Mouse (Mus musculus): Measurements from ENCODE around the gene Tmem204. TPM values are rescaled to one million over a fixed set of nuclear protein-coding genes. Genes with fewer than 3 reads are reported as not detected.

The Tmem204 gene
- polyA plus RNA-seq, 1 experiment from 2014 or later = 108 TPM

DNA sequence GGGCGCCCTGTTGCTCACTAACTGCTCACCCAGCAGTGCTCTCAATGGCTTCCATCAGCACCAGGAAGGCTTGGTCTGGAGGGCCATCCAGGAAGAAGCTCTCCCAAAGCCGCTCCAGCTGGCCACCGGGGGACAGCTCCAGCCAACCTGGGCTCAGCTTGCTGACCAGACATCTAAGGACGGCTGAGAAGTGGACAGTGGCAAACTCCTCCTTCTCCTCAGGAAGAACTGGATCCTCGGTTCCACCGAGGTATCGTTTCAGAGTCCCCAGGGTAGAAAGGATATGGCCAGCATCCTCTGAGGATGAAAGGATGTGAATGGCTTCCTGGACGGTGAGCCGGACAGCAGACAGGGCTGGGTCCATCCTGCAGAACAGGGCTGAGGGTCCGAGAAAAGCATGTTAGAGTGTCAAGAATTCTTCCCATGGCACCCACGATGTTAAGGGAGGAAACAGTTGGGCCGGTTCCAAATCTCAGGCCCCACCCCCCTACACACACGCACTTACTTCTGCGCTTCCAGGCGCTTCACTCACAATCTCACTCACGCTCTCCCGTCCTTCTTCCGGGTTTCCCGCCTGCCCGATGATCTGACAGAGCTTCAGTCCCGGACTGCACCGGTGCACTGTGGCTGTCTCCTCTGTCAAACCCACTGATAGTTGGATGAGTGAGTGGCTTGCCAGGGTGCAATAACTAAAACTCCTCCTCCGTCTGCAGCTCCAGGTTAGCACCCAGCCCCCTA lies 31.7 kb upstream of the Tmem204 start:
- Histone ChIP-seq H3K4me2 (ENCODE audit: low read depth, low read length) (peak overlapping the region; percentile 94), H3K4me1 (replicated peaks; ENCODE audit: control insufficient read depth, insufficient read depth, low read length) (peaks cover 17% of the 10 kb centered on the region), H3K27me3 (ENCODE audit: control insufficient read depth, insufficient read depth, low read depth, low read length) (no peaks in the 10 kb centered on the region; the same call in 1 of the 2 replicates), H3K27ac (ENCODE audit: low read length) (peak overlapping the region; percentile 94), H3K4me3 (ENCODE audit: low read length) (peak overlapping the region; percentile 73), H3K9me3 (ENCODE audit: control insufficient read depth, low read length) (no peaks in the 10 kb centered on the region), H3K9ac (ENCODE audit: low read length) (peak overlapping the region; percentile 83), H3K36me3 (ENCODE audit: control insufficient read depth, insufficient read depth, low read length) (0 out of 2 replicates have a peak, but pooled peaks cover 8% of the 10 kb centered on the region)
- ATAC-seq (ENCODE audit: low read depth) = peak; percentile 60
- 7% methylated on average over 23 of the region's 23 CpGs for whole genome bisulfite sequencing

DNA sequence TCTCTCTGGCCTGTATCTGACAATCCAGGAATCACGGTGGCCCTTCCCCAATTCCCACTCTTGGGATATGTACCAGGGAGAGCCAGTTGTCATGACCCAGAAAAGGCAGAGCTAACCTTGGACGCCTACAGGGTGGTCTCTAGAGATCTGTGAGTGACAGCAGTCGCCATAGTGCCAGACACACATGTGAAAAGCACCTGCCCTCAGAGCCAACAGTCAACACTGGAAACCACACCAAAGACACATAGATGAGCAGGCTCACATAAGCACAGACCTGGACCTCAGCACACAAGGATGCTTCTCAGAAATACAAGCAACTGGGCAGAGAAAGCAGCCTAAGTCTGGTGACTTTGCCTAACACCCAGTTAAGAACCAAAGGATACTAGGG lies 29.0 kb upstream of the Tmem204 start:
- H3K9me3 ChIP-seq (ENCODE audit: control insufficient read depth, low read length) = no peaks in the 10 kb centered on the region
- peak overlapping the region; percentile 1; the same call in 1 of the 2 replicates for H3K9ac ChIP-seq (ENCODE audit: low read length)
- no peaks in the 10 kb centered on the region for H3K27me3 ChIP-seq (ENCODE audit: control insufficient read depth, insufficient read depth, low read depth, low read length)
- peak overlapping the region; percentile 35 for H3K27ac ChIP-seq (ENCODE audit: low read length)
- H3K4me3 ChIP-seq (ENCODE audit: low read length) = no peak overlapping the region
- no peak for ATAC-seq (ENCODE audit: low read depth)
- H3K4me2 ChIP-seq (ENCODE audit: low read depth, low read length) = no peak overlapping the region
- WGBS = 58% methylated on average over 3 of the region's 3 CpGs
- peaks cover 17% of the 10 kb centered on the region for H3K4me1 ChIP-seq (replicated peaks; ENCODE audit: control insufficient read depth, insufficient read depth, low read length)
- peaks cover 18% of the 10 kb centered on the region for H3K36me3 ChIP-seq (ENCODE audit: control insufficient read depth, insufficient read depth, low read length)

DNA sequence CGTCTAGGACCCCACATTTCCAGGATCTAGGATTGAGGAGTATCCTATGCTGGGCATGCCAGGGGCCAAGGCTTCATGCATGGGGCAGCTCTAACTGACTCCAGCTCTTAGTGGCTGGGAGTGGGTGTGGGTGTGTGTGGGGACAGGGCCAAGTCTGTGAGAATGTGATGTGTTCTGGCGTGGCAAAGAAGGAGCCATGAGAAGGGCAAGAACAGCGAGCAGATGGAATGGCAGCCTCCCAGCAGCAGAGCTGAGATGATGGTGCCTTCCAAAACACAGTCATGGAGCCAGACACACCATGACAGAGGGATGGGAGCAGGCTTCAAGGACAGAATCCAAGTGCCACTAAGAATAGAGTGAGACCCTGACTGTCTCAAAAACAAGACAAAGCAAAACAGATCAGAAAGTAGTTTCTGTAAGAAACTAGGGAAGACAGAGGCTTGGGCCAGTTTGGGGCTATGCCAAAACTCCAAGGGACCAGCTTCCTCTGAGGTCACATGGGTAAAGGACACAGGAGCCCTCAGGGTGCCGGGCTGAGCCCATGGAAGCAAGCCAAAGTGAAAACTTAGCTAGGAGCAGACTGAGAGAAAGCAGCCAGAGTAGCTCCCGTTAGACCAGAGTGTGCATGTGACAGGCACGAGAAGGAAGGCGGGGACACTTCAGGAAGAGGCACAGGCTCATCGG lies 28.5 kb upstream of the Tmem204 start:
- Histone ChIP-seq H3K9me3 (ENCODE audit: control insufficient read depth, low read length) (no peaks in the 10 kb centered on the region), H3K4me1 (replicated peaks; ENCODE audit: control insufficient read depth, insufficient read depth, low read length) (peaks cover 17% of the 10 kb centered on the region), H3K9ac (ENCODE audit: low read length) (peak overlapping the region; percentile 1; the same call in 1 of the 2 replicates), H3K4me3 (ENCODE audit: low read length) (no peak overlapping the region), H3K36me3 (ENCODE audit: control insufficient read depth, insufficient read depth, low read length) (peaks cover 21% of the 10 kb centered on the region), H3K4me2 (ENCODE audit: low read depth, low read length) (no peak overlapping the region), H3K27me3 (ENCODE audit: control insufficient read depth, insufficient read depth, low read depth, low read length) (no peaks in the 10 kb centered on the region), H3K27ac (ENCODE audit: low read length) (peak overlapping the region; percentile 35)
- ATAC-seq (ENCODE audit: low read depth) = peak; percentile 21; the same call in 1 of the 2 replicates
- 52% methylated on average over 8 of the region's 8 CpGs for WGBS

DNA sequence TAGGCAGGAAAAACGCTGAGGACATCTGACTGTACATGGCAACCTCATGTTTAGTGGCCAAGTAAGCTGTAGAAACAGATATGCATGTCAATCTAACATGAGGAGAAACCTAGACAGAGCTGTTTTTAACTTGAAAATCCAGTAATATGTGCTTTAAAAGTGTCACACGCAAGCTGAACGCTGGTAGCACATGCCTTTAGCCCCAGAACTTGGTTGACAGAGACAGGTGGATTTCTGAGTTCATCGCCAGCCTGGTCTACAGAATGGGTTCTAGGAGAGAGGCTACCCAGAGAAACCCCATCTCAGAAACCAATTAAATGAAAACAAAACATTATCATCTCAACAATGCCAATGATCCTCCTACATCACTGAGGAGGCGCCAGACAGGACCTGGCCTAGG lies 27.8 kb upstream of the Tmem204 start:
- ATAC-seq (ENCODE audit: low read depth) = no peak
- H3K9ac ChIP-seq (ENCODE audit: low read length) = no peak overlapping the region

DNA sequence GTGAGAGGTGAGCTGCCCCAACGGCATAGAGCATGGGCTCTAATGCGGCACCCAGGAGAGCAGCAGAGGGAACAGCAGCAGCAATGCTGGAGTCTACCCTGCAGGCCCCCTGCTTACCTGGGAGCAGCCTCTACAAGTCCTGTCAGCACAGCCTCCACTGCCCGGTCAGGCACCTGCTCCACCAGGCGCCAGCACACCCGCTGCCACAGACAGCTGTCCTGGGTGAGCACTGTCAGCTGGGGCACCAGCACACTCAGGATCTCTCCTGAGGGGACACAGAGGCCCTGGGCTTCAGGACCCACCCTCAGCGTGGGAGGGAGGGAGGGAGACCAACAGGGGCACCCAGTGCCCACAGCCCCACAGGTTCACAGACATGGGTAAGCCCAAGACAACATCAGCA lies 27.2 kb upstream of the Tmem204 start:
- Histone ChIP-seq H3K4me3 (ENCODE audit: low read length) (no peak overlapping the region), H3K9me3 (ENCODE audit: control insufficient read depth, low read length) (no peaks in the 10 kb centered on the region), H3K4me1 (replicated peaks; ENCODE audit: control insufficient read depth, insufficient read depth, low read length) (peaks cover 13% of the 10 kb centered on the region), H3K36me3 (ENCODE audit: control insufficient read depth, insufficient read depth, low read length) (peaks cover 30% of the 10 kb centered on the region), H3K9ac (ENCODE audit: low read length) (no peak overlapping the region), H3K27ac (ENCODE audit: low read length) (no peak overlapping the region), H3K27me3 (ENCODE audit: control insufficient read depth, insufficient read depth, low read depth, low read length) (no peaks in the 10 kb centered on the region), H3K4me2 (ENCODE audit: low read depth, low read length) (no peak overlapping the region)
- no peak for ATAC-seq (ENCODE audit: low read depth)
- WGBS = 95% methylated on average over 6 of the region's 6 CpGs

More for the DNA sequence above, 27.8 kb upstream of the Tmem204 start:
- Histone ChIP-seq H3K4me3 (ENCODE audit: low read length) (no peak overlapping the region), H3K4me1 (replicated peaks; ENCODE audit: control insufficient read depth, insufficient read depth, low read length) (peaks cover 15% of the 10 kb centered on the region), H3K36me3 (ENCODE audit: control insufficient read depth, insufficient read depth, low read length) (peaks cover 26% of the 10 kb centered on the region), H3K27ac (ENCODE audit: low read length) (0 out of 2 replicates have a peak overlapping the region, but pooled peaks have one; percentile 35), H3K27me3 (ENCODE audit: control insufficient read depth, insufficient read depth, low read depth, low read length) (no peaks in the 10 kb centered on the region), H3K9me3 (ENCODE audit: control insufficient read depth, low read length) (no peaks in the 10 kb centered on the region), H3K4me2 (ENCODE audit: low read depth, low read length) (no peak overlapping the region)
- 85% methylated on average over 5 of the region's 5 CpGs for WGBS

DNA sequence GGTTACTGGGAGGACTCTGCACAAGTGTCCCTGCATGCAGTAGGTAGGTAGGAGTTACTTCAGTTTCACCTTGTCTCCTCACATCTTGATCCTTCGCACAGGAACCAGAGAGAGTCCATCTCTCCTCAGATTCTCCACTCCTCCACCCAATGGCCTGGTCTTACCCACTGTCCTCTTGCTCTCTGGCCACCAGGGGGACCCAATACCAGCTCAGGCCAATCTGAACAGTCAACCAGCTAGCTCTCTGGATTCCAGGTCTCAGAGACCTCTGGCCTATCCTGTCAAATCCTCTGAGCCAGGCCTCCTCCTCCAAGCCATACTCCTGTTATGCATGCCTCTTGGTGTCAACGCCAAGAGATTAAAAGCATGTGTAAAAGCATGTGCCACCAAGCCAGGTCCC lies 26.2 kb upstream of the Tmem204 start:
- Histone ChIP-seq H3K9ac (ENCODE audit: low read length) (no peak overlapping the region), H3K27me3 (ENCODE audit: control insufficient read depth, insufficient read depth, low read depth, low read length) (no peaks in the 10 kb centered on the region), H3K27ac (ENCODE audit: low read length) (no peak overlapping the region), H3K4me1 (replicated peaks; ENCODE audit: control insufficient read depth, insufficient read depth, low read length) (peaks cover 8% of the 10 kb centered on the region), H3K9me3 (ENCODE audit: control insufficient read depth, low read length) (no peaks in the 10 kb centered on the region), H3K36me3 (ENCODE audit: control insufficient read depth, insufficient read depth, low read length) (peaks cover 38% of the 10 kb centered on the region), H3K4me2 (ENCODE audit: low read depth, low read length) (no peak overlapping the region), H3K4me3 (ENCODE audit: low read length) (no peak overlapping the region)
- 70% methylated on average over 2 of the region's 2 CpGs for WGBS
- no peak for ATAC-seq (ENCODE audit: low read depth)

DNA sequence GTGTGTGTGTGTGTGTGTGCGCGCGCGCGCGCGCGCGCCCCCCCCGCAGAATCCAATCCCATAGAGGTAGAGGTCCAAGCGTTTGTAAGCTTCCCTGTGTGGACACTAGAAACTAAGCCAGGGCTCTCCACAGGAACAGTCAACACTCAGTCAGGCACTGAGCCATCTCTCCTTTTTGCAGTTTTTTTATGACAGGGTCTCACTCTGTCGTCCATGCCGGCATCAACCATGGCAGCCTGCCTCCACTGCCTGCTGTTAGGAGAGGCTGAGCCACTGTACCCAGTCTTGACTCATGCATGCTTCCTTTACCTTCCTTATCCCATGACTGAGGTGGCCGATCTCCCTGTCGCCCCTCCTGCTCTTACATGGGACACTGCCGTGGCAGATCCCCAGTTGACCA lies 24.4 kb upstream of the Tmem204 start:
- H3K9me3 ChIP-seq (ENCODE audit: control insufficient read depth, low read length) = no peaks in the 10 kb centered on the region
- peaks cover 5% of the 10 kb centered on the region for H3K4me1 ChIP-seq (replicated peaks; ENCODE audit: control insufficient read depth, insufficient read depth, low read length)
- H3K27me3 ChIP-seq (ENCODE audit: control insufficient read depth, insufficient read depth, low read depth, low read length) = no peaks in the 10 kb centered on the region
- no peak overlapping the region for H3K27ac ChIP-seq (ENCODE audit: low read length)
- H3K4me3 ChIP-seq (ENCODE audit: low read length) = no peak overlapping the region
- no peak overlapping the region for H3K9ac ChIP-seq (ENCODE audit: low read length)
- H3K4me2 ChIP-seq (ENCODE audit: low read depth, low read length) = no peak overlapping the region
- ATAC-seq (ENCODE audit: low read depth) = no peak
- H3K36me3 ChIP-seq (ENCODE audit: control insufficient read depth, insufficient read depth, low read length) = peaks cover 47% of the 10 kb centered on the region
- 92% methylated on average over 5 of the region's 16 CpGs for WGBS

DNA sequence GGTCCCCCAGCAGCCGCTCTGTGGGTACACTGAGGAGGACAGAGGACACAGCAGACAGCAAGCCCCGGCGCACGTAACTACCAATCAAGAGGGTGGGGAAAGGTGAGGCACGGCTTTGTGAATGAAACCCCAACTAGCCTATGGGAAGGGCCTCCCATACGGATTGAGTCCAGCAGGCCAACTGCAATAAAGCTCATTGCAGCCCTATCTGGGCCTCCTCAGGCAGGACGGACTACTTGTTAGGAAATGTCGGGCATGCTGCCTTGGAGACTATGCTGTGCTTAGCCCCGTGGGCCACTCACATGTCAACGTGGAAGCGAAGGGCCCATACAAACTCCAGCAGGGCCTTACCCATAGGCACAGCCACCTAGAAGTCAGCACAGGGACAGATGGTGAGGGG lies 17.9 kb upstream of the Tmem204 start:
- no peak overlapping the region for H3K4me3 ChIP-seq (ENCODE audit: low read length)
- no peak overlapping the region for H3K9ac ChIP-seq (ENCODE audit: low read length)
- ATAC-seq (ENCODE audit: low read depth) = no peak
- no peak overlapping the region for H3K27ac ChIP-seq (ENCODE audit: low read length)
- 90% methylated on average over 11 of the region's 11 CpGs for WGBS
- H3K4me2 ChIP-seq (ENCODE audit: low read depth, low read length) = no peak overlapping the region
- H3K4me1 ChIP-seq (replicated peaks; ENCODE audit: control insufficient read depth, insufficient read depth, low read length) = no peaks in the 10 kb centered on the region
- H3K27me3 ChIP-seq (ENCODE audit: control insufficient read depth, insufficient read depth, low read depth, low read length) = no peaks in the 10 kb centered on the region
- no peaks in the 10 kb centered on the region for H3K9me3 ChIP-seq (ENCODE audit: control insufficient read depth, low read length)
- peaks cover 52% of the 10 kb centered on the region for H3K36me3 ChIP-seq (ENCODE audit: control insufficient read depth, insufficient read depth, low read length)

DNA sequence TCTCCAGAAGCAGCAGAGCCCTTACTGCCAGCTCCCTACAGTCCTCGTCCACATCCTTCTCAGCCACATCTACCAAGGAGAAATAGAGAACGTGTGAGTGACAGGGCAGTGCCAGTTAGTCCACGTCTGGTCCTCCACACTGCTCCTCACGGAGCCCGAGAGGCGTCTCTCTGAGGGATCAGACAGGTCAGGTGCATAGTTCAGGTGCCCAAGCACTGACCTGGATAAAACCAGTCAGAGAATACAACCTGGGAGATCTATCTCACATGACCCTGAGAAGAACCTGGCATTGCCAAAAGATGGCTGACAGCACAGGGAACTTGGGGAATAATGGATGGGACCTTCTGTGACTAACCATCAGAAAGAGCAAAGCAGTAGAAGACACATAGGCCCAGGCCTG lies 16.7 kb upstream of the Tmem204 start:
- WGBS = 87% methylated on average over 6 of the region's 6 CpGs

More for the DNA sequence above, 16.7 kb upstream of the Tmem204 start:
- no peak for ATAC-seq (ENCODE audit: low read depth)
- Histone ChIP-seq H3K27ac (ENCODE audit: low read length) (no peak overlapping the region), H3K9ac (ENCODE audit: low read length) (no peak overlapping the region), H3K36me3 (ENCODE audit: control insufficient read depth, insufficient read depth, low read length) (peaks cover 44% of the 10 kb centered on the region), H3K4me3 (ENCODE audit: low read length) (no peak overlapping the region), H3K27me3 (ENCODE audit: control insufficient read depth, insufficient read depth, low read depth, low read length) (no peaks in the 10 kb centered on the region), H3K9me3 (ENCODE audit: control insufficient read depth, low read length) (no peaks in the 10 kb centered on the region), H3K4me2 (ENCODE audit: low read depth, low read length) (no peak overlapping the region), H3K4me1 (replicated peaks; ENCODE audit: control insufficient read depth, insufficient read depth, low read length) (no peaks in the 10 kb centered on the region)
